Mouse (Mus musculus) adrenal gland, postnatal 25 days (tissue): ENCODE results near the gene Mavs. TPM values are rescaled to one million over a fixed set of nuclear protein-coding genes. Genes with fewer than 3 reads are reported as not detected.

ENCODE experiments used
- DNase-seq: peaks from one replicate; pipeline ENCODE4 v3.0.0; 2021; ENCODE audit warnings: mixed read lengths
- microRNA-seq, 2 experiments: library from miRNA; unstranded; fragments of <30 nt; microRNA quantifications; one replicate each; pipeline ENCODE4 v1.2.0; 2021
- total RNA-seq: library from RNA; stranded (reverse); gene quantifications from 2 replicates; pipeline ENCODE4 v1.2.3, GENCODE M21; 2021

The Mavs gene
- total RNA-seq, 1 experiment from 2014 or later: 45.9 TPM

DNA sequence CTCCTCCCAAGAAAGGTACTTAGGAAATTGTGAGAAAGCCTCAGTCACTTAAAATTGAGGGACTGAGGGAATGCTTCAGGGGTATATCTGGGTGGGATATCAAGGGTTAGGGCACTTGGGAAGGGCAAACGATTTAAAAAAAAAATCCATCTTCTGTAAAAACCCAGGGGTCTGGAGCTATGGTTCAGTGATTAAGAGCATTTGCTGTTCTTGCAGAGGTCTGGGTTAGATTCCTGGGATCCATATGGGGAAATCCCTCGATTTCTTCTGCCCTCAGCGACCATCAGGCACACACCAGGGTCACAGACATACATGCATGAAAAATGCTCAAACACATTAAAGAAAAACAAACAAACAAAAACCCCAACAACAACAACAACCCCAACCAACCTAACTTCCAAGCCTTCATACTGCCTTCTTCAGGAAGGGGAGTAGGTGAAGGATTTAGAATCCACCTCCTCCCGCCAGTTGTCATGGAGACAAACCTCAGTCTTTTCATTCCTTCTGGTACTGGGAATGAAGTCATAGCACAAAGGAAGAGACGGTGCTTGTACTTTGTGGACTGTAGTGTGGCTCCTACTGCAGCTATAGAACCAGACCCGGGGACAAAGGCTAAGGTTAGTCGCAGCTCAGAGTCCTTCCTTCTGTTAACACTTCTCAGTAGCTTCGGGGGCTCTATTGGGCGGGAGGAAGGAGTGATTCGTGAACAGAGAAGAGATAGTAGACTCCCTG lies 27.8 kb downstream of the Mavs start:
- no peak for DNase-seq

- peak; percentile 96 for DNase-seq
Observed at GRCm38 (mm10) chr2:131262213-131262672, 28.4 kb downstream of the Mavs start, which contains the start of gene Pank2. Pank2 (plus strand) TSS chr2:131262495.

- DNase-seq: no peak
Observed at GRCm38 (mm10) chr2:131262680-131263670, 29.1 kb downstream of the Mavs start.

DNA sequence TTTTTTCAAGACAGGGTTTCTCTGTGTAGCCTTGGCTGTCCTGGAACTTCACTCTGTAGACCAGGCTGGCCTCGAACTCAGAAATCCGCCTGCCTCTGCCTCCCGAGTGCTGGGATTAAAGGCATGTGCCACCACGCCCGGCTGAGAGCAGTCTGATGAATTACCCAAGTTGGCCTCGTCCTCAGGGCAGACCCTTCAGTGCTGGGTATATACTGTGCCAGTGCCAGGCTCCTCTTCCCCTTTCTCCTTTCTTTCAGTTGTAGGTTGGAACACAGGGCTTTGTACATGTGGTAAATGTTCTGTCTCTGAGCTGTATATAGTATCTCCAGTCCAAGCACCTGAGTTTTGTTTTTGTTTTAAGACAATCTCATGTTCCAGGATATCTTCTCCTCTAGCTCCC lies 30.2 kb downstream of the Mavs start:
- no peak for DNase-seq

DNA sequence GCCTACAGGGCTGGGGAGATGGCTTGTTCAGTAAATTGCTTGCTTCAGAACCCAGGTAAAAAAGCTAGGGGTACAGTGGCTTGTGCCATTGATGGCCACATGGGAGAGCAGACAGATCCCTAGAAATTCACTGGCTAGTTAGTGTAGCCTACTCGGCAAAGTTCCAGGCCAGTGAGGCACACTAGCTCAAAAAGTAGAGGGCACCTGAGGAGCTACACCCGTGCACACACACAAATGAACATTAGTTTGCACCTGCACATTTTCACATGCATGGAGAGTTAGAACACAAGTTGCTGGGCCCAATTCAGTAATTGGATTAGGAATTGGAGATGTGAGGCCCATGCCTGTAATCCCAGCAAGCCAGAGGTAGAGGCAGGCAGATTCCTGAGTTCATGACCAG lies 31.2 kb downstream of the Mavs start:
- no peak for DNase-seq

DNA sequence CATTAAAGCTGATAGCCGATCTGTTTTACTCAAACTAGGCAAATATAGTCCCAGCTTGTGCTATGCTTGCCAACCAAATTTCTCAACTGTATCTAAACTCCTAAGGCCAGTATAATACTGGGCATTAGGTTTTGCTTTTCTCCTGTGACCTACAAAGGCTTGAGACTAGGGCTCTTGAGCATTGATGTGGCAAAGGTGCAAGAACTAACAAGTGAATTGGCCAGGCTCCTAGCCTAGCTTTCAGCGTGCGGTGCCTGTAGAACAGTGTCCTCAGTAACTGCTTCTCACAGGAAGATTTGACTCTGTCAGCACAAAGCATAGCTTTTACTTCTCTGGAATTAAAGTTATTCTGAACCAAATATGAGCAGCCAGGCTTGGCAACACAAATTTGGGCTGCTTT lies 41.6 kb downstream of the Mavs start:
- no peak for DNase-seq

DNA sequence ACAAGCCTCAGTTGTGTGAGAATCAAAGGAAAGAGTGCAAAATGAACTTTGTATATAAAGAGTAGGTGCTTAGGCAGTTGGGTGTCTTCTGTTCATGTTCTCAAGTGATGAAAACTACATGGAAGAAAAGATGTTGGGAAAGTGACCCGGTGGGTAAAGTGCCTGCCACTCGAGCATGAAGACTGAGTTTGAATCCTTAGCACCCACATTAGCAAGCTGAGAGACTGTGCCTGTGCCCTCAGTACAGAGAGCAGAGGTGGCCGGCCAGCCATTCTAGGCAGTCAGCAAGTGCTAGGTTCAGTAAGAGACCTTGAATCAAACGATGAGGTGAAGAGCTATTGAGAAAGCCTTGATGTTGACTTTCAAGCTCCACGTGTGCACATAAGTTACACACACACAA lies 42.9 kb downstream of the Mavs start:
- DNase-seq: no peak

DNA sequence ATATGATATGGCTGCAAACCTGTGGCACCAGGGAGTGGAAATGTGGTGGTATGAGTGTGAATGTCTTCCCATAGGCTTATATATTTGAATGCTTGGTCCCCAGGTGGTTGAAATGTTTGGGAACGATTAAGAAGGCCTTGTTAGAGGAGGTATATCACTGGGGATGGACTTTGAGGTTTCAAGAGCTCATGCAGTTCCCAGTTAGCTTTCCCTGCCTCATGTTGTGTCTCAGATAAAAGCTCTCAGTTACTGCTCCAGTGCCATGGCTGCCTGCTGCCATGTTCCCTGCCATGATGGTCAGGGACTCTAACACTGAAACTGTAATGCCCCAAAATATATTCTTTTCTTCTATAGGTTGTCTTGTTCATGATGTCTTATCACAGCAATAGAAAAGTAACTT lies 47.7 kb downstream of the Mavs start:
- no peak for DNase-seq

GRCm38 (mm10) chr2:131286276-131286675 lies 52.4 kb downstream of the Mavs start:
- no peak for DNase-seq

DNA sequence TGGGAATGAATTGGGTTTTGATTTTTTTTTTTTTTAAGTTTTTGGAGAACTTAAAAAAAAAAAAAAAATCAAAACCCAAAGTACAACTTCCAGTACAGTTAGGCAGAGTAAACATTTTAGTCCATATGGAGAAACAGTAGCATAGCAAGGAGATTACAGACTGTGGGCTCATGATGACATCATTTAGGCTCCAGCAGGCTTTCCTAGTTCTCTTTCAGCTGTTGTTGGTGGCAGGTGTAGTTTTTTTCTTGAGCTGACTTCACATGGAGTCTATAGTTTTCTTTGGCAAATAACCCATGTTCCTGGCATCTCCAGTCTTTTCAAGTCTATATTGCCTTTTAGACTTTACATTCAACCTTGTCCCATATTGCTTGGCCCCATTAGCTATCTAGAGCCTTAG lies 56.8 kb downstream of the Mavs start:
- DNase-seq: no peak

DNA sequence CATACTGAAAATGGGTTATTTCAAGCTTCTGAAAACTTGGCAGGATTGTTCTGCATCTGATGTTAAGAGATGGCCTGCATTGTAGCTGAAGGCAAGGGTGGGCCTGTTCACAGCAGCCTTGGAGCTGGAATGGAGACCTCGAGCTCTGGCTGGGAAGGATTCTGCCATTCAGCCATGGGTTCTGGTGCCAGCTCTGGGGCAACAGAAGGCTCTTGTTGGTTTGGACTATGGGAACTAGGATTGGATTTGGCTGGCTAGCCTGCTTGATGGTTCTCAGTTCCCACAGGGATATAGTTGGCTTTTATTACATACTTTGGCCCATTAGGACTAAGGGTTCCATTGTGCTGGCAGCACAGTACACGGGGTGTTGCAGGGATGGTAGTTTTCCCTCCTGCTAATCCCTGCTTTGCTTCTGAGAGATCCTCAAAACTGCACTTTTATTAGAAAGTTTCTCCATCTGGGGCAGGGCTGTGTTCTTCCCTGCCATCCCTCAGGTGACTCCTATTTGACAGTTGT lies 62.9 kb downstream of the Mavs start:
- no peak for DNase-seq

Small RNA genes lying within 50 kb of the gene (microRNA-seq; reads per million reads assigned to microRNA genes)
- gene Mir103-2: 42.5 to 47.3 reads per million in 2 experiments

Other genes with a start within 250 kb of the Mavs start
- gene Gfra4, start 191.0 kb upstream of the Mavs start, total RNA-seq: 4.2 and 6.3 TPM in 2 replicates
- 3.8 and 4.8 TPM in 2 replicates for gene Adam33, start 170.2 kb upstream of the Mavs start, total RNA-seq
- gene Siglec1, start 147.3 kb upstream of the Mavs start, total RNA-seq: 2.6 and 2.7 TPM in 2 replicates
- gene Hspa12b, start 106.8 kb upstream of the Mavs start, total RNA-seq: 10.8 and 12.2 TPM in 2 replicates
- not detected in 2 replicates for gene Gm11037, start 100.6 kb upstream of the Mavs start, total RNA-seq
- 59.8 and 74.8 TPM in 2 replicates for gene 1700037H04Rik, start 74.0 kb upstream of the Mavs start, total RNA-seq
- 52.9 and 66.5 TPM in 2 replicates for gene Cenpb, start 54.0 kb upstream of the Mavs start, total RNA-seq
- gene Cdc25b, start 47.1 kb upstream of the Mavs start, total RNA-seq: 8.3 and 10.8 TPM in 2 replicates
- gene Spef1, start 46.8 kb upstream of the Mavs start, total RNA-seq: 5.0 and 7.6 TPM in 2 replicates
- gene Ap5s1, start 27.0 kb upstream of the Mavs start, total RNA-seq: 18.6 and 24.5 TPM in 2 replicates
- 65.7 and 72.4 TPM in 2 replicates for gene Pank2, start 28.4 kb downstream of the Mavs start, total RNA-seq
- gene Rnf24, start 118.8 kb downstream of the Mavs start, total RNA-seq: 6.2 and 6.4 TPM in 2 replicates